Mouse (Mus musculus) cerebellum, adult 18-20 months (tissue): ENCODE results near the gene Olfr731.

ENCODE experiments used
- DNase-seq, 2 experiments: peaks; one replicate each; pipeline ENCODE4 v3.0.0; 2021

The Olfr731 gene

DNA sequence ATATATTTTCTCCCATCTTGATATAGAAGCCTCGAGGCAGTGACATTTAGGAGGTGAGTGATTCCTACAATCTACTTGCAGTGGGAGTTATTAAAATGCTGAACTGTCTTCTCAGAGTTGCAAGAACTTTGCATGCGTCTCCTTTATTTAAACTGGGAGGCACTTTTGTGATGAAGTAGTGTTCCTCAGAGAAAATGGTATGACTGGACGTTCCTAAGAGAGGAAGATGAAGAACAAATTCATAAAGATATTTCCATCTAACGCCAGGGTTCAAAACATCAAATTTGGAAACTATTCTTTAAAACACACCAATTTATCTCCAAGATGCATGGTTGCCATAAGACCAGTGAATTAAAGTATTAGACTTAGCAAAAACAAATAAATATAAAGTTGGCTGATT is at the start of gene Olfr731:
Gene Olfr731 (minus strand): TSS at position 101 of the 400 bp plus-strand sequence.
- DNase-seq: no peak

- DNase-seq: no peak
These were observed 42.4 kb upstream of the Olfr731 start, which contains the start of gene Olfr732 for GRCm38 (mm10) chr14:50284106-50284505. TSS of gene Olfr732 (minus strand) at chr14:50284206.

DNA sequence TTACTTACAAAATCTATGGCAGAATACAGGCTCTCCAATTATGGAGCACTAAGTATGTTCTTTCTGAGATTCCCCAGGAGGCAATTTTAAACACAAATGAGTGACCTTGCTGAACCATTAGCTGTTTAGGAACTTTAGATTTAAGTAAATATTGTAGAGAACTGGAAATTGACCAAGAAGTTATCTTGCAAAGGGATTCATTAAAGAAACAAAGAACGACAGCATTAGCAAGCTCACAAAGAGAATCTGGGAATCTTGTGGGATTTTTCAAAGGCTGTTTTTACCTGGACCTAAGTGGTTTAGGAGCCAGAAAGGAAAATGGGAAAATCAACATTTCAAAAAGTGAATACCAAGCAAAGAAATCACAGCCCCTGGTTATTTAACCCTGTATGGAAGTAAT is 53.6 kb downstream of the Olfr731 start, which contains the start of gene Olfr730:
Gene Olfr730 (minus strand): TSS at position 101 of the 400 bp plus-strand sequence.
- DNase-seq: no peak
